Mouse (Mus musculus): ENCODE measurements around the gene Rpl9.

Rpl9 gene

GRCm38 (mm10) chr5:65390648-65391644 is at the start of gene Rpl9, which contains the start of gene Lias:
Gene Rpl9 (minus strand): TSS chr5:65391444.
Gene Lias (plus strand): TSS chr5:65391497.
- Histone ChIP-seq H3K36me3 (ENCODE audit: control insufficient read depth, insufficient read depth, low read length, poor library complexity, severe bottlenecking) (peaks cover 14% of the 10 kb centered on the region), H3K27me3 (ENCODE audit: control insufficient read depth, insufficient read depth, low read length, poor library complexity, severe bottlenecking) (no peaks in the 10 kb centered on the region)
- DNase-seq (ENCODE audit: low read depth, low spot score) = peak; percentile 99

- Histone ChIP-seq H3K27me3 (ENCODE audit: control insufficient read depth, insufficient read depth, low read length, poor library complexity, severe bottlenecking) (no peaks in the 10 kb centered on the region), H3K36me3 (ENCODE audit: control insufficient read depth, insufficient read depth, low read length, poor library complexity, severe bottlenecking) (no peaks in the 10 kb centered on the region)
- DNase-seq (ENCODE audit: low read depth, low spot score) = no peak
Measured at GRCm38 (mm10) chr5:65438041-65438440, 46.8 kb upstream of the Rpl9 start.

GRCm38 (mm10) chr5:65435806-65436561 is 44.7 kb upstream of the Rpl9 start, which contains the start of gene Ugdh:
Gene Ugdh (minus strand): TSS chr5:65435949.
- no peaks in the 10 kb centered on the region for H3K27me3 ChIP-seq (ENCODE audit: control insufficient read depth, insufficient read depth, low read length, poor library complexity, severe bottlenecking)
- peak; percentile 96 for DNase-seq (ENCODE audit: low read depth, low spot score)

GRCm38 (mm10) chr5:65435363-65435805 is 44.1 kb upstream of the Rpl9 start:
- H3K36me3 ChIP-seq (ENCODE audit: control insufficient read depth, insufficient read depth, low read length, poor library complexity, severe bottlenecking) = no peaks in the 10 kb centered on the region
- H3K27me3 ChIP-seq (ENCODE audit: control insufficient read depth, insufficient read depth, low read length, poor library complexity, severe bottlenecking) = no peaks in the 10 kb centered on the region
- no peak for DNase-seq (ENCODE audit: low read depth, low spot score)

More at GRCm38 (mm10) chr5:65435806-65436561, 44.7 kb upstream of the Rpl9 start, which contains the start of gene Ugdh:
- no peaks in the 10 kb centered on the region for H3K36me3 ChIP-seq (ENCODE audit: control insufficient read depth, insufficient read depth, low read length, poor library complexity, severe bottlenecking)

GRCm38 (mm10) chr5:65434471-65435362 is 43.5 kb upstream of the Rpl9 start:
- Histone ChIP-seq H3K36me3 (ENCODE audit: control insufficient read depth, insufficient read depth, low read length, poor library complexity, severe bottlenecking) (no peaks in the 10 kb centered on the region), H3K27me3 (ENCODE audit: control insufficient read depth, insufficient read depth, low read length, poor library complexity, severe bottlenecking) (no peaks in the 10 kb centered on the region)
- DNase-seq (ENCODE audit: low read depth, low spot score) = no peak

GRCm38 (mm10) chr5:65429441-65429840 is 38.2 kb upstream of the Rpl9 start:
- Histone ChIP-seq H3K27me3 (ENCODE audit: control insufficient read depth, insufficient read depth, low read length, poor library complexity, severe bottlenecking) (no peaks in the 10 kb centered on the region), H3K36me3 (ENCODE audit: control insufficient read depth, insufficient read depth, low read length, poor library complexity, severe bottlenecking) (peaks cover 3% of the 10 kb centered on the region; the same call in 1 of the 2 replicates)
- no peak for DNase-seq (ENCODE audit: low read depth, low spot score)

GRCm38 (mm10) chr5:65428321-65428720 is 37.1 kb upstream of the Rpl9 start:
- Histone ChIP-seq H3K36me3 (ENCODE audit: control insufficient read depth, insufficient read depth, low read length, poor library complexity, severe bottlenecking) (peaks cover 7% of the 10 kb centered on the region; the same call in 1 of the 2 replicates), H3K27me3 (ENCODE audit: control insufficient read depth, insufficient read depth, low read length, poor library complexity, severe bottlenecking) (no peaks in the 10 kb centered on the region)
- DNase-seq (ENCODE audit: low read depth, low spot score) = no peak

DNA sequence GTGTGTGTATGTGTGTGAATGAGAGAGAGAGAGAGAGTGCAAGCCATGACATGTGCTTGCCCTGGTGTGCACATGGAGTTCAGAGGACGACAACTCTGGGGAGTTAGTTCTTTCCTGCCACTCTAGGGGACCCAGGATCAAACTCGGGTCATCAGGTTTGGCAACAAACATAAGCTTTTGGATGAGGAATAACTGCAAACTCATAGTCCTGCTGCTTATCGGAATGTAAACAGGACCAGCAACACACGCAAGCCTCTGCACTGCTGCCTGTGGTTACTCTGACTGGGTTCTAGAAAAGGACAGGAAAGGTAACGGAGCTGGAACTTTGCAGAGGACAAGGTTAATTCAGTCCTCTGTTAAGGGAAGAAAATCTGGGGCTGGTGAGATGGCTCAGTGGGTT is 34.0 kb upstream of the Rpl9 start:
- peaks cover 12% of the 10 kb centered on the region; the same call in 1 of the 2 replicates for H3K36me3 ChIP-seq (ENCODE audit: control insufficient read depth, insufficient read depth, low read length, poor library complexity, severe bottlenecking)
- no peak for DNase-seq (ENCODE audit: low read depth, low spot score)

DNA sequence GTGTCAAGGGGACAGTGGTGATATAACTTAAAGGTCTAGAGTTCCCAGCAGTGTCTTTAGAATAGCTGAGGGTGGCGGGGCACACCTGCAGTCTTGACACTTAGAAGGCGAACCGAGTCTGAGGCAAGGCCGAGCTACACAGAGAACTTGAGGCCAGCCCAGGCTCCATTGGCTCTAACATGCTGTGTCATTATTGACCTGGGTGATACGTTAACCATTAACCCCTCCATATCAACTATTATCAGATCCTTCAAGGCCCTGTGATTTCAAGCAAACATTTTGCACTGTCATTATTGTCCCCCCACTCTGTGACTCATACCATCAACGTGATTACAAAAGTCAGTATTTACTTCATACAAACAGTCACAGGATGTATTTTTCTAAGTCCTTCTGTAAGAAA is 33.0 kb upstream of the Rpl9 start:
- no peak for DNase-seq (ENCODE audit: low read depth, low spot score)
- Histone ChIP-seq H3K36me3 (ENCODE audit: control insufficient read depth, insufficient read depth, low read length, poor library complexity, severe bottlenecking) (peaks cover 12% of the 10 kb centered on the region; the same call in 1 of the 2 replicates), H3K27me3 (ENCODE audit: control insufficient read depth, insufficient read depth, low read length, poor library complexity, severe bottlenecking) (no peaks in the 10 kb centered on the region)

More for the DNA sequence above, 34.0 kb upstream of the Rpl9 start:
- no peaks in the 10 kb centered on the region for H3K27me3 ChIP-seq (ENCODE audit: control insufficient read depth, insufficient read depth, low read length, poor library complexity, severe bottlenecking)

DNA sequence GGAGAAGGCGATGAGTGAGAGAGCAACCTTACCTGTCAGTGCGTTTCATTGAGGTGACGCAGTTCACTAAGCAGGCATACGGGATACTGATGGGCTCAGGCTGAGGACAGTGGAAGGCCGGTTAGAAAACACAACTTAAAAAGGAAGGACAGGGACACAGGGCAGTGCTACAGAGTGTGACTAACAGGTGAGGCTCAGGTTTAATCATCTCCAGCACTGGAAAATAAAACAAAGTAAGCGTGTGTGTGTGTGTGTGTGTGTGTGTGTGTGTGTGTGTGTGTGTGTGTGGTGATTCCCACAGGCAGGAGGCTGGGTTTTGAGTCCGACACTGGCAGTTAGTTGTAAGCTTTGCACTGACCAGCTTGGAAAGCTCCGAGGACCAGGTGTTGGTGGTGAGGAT is 31.6 kb upstream of the Rpl9 start:
- DNase-seq (ENCODE audit: low read depth, low spot score) = no peak
- Histone ChIP-seq H3K36me3 (ENCODE audit: control insufficient read depth, insufficient read depth, low read length, poor library complexity, severe bottlenecking) (peaks cover 12% of the 10 kb centered on the region; the same call in 1 of the 2 replicates), H3K27me3 (ENCODE audit: control insufficient read depth, insufficient read depth, low read length, poor library complexity, severe bottlenecking) (no peaks in the 10 kb centered on the region)

DNA sequence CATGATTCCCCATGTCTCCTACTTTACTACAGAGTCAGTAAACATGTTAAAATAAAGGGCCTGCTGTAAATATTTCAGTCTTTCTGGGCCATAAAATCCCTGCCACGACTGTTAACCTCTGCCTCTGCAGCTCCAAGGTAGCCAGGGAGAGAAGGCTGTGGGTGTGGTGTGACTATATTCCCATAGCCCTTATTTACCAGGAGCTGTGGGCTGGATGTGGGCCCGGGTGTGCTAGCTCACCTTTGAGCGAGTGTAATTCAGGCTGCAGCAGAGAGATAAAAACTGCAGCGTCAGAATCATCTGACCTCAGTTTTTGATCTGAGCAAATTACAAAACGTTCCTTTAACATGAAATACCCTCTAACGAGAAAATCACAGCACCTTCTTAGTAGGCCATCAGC is 29.6 kb upstream of the Rpl9 start:
- Histone ChIP-seq H3K36me3 (ENCODE audit: control insufficient read depth, insufficient read depth, low read length, poor library complexity, severe bottlenecking) (peaks cover 12% of the 10 kb centered on the region; the same call in 1 of the 2 replicates), H3K27me3 (ENCODE audit: control insufficient read depth, insufficient read depth, low read length, poor library complexity, severe bottlenecking) (no peaks in the 10 kb centered on the region)
- no peak for DNase-seq (ENCODE audit: low read depth, low spot score)

DNA sequence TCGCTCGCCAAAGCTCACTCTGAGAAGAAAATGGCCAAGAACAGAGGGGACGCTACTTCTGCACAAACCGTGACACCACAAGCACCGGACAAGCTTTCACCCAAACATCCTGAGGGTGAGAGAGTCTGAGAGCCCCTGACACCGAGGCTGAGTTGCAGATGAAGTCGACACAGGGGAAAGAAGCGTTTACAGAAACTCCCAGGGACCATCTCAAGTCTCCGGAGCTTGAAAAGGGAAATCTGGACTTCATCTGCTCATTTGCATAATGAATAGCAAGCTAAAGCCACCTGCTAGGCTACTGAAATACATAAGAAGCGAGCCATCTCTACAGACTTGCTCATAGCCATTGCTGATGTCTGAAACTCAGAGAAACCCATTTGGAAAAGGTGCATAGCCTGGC is 27.9 kb upstream of the Rpl9 start:
- peaks cover 9% of the 10 kb centered on the region; the same call in 1 of the 2 replicates for H3K36me3 ChIP-seq (ENCODE audit: control insufficient read depth, insufficient read depth, low read length, poor library complexity, severe bottlenecking)

GRCm38 (mm10) chr5:65415653-65416458 is 24.6 kb upstream of the Rpl9 start:
- H3K27me3 ChIP-seq (ENCODE audit: control insufficient read depth, insufficient read depth, low read length, poor library complexity, severe bottlenecking) = no peaks in the 10 kb centered on the region
- no peak for DNase-seq (ENCODE audit: low read depth, low spot score)
- no peaks in the 10 kb centered on the region for H3K36me3 ChIP-seq (ENCODE audit: control insufficient read depth, insufficient read depth, low read length, poor library complexity, severe bottlenecking)

More for the DNA sequence above, 27.9 kb upstream of the Rpl9 start:
- H3K27me3 ChIP-seq (ENCODE audit: control insufficient read depth, insufficient read depth, low read length, poor library complexity, severe bottlenecking) = no peaks in the 10 kb centered on the region
- no peak for DNase-seq (ENCODE audit: low read depth, low spot score)
